Mouse (Mus musculus) C2C12 (cell line): ENCODE data around the gene Aco1. TPM values are rescaled to one million over a fixed set of nuclear protein-coding genes. Genes with fewer than 3 reads are reported as not detected.

ENCODE experiments used
- H3K27me3 ChIP-seq: one replicate; pipeline ENCODE4 v1.6.1; 2011; ENCODE audit not compliant: control insufficient read depth, insufficient read depth, insufficient read length
- H3K36me3 ChIP-seq: one replicate; pipeline ENCODE4 v1.6.1; 2011; ENCODE audit not compliant: control insufficient read depth, insufficient read depth
- H3K4me3 ChIP-seq: one replicate; pipeline ENCODE4 v1.5.1; 2011; ENCODE audit warnings: mild to moderate bottlenecking, control low read depth; ENCODE audit not compliant: poor library complexity, insufficient read depth, severe bottlenecking
- H3K79me2 ChIP-seq: one replicate; pipeline ENCODE4 v1.6.1; 2011; ENCODE audit not compliant: control insufficient read depth, insufficient read depth
- H3K79me3 ChIP-seq: one replicate; pipeline ENCODE4 v1.6.1; 2011; ENCODE audit warnings: low read depth, control low read depth
- H3ac ChIP-seq: one replicate; pipeline ENCODE3; 2011; ENCODE audit warnings: low read depth; ENCODE audit not compliant: control insufficient read depth, insufficient read length
- CEBPB ChIP-seq: IDR thresholded peaks from one replicate; pipeline ENCODE4 v1.6.1; 2011; ENCODE audit warnings: low read depth, mild to moderate bottlenecking, control low read depth, moderate library complexity
- CTCF ChIP-seq: IDR thresholded peaks from one replicate; pipeline ENCODE4 v1.5.1; 2011; ENCODE audit not compliant: control insufficient read depth, insufficient read depth, insufficient read length
- FOSL1 ChIP-seq: IDR thresholded peaks from one replicate; pipeline ENCODE4 v1.8.0; 2011; ENCODE audit warnings: mild to moderate bottlenecking, low read length; ENCODE audit not compliant: poor library complexity, insufficient read depth, severe bottlenecking
- MAX ChIP-seq: IDR thresholded peaks from one replicate; pipeline ENCODE4 v1.6.1; 2011; ENCODE audit warnings: mild to moderate bottlenecking, control low read depth
- MYOD1 ChIP-seq: IDR thresholded peaks from one replicate; pipeline ENCODE4 v1.6.1; 2011; ENCODE audit warnings: low read depth; ENCODE audit not compliant: control insufficient read depth, insufficient read length
- MYOG ChIP-seq: IDR thresholded peaks from one replicate; pipeline ENCODE4 v1.6.1; 2011; ENCODE audit not compliant: control insufficient read depth, insufficient read length; ENCODE audit errors: extremely low read depth
- USF1 ChIP-seq: IDR thresholded peaks from one replicate; pipeline ENCODE4 v1.6.1; 2011; ENCODE audit warnings: low read depth, mild to moderate bottlenecking, control low read depth, moderate library complexity
- polyA plus RNA-seq: library from polyadenylated mRNA; unstranded; fragments of >200 nt; fragmentation: generic; extraction: Trizol; gene quantifications from one replicate; pipeline ENCODE4 v1.2.1, GENCODE M21; 2012; ENCODE audit warnings: missing spikeins

Aco1 gene
- polyA plus RNA-seq, 1 experiment = 32.6 TPM

DNA sequence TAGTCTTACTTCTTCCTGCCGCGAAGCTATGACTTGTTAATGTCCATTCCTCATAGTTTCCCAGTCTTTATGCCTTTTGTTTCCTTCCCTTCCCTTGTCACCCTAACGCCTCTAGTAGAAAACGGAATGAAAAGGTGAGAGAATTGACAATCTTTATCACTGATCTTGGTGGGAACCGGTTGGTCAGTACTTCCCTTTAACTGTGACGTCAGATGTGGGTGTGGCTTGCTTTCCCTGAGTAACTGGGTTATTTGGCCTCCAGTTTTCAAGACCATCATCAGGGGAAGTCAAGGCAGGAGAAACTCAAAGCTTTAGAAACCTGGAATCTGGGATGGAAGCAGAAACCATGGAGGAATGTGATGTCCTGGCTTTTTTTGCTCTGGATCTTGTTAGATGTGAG is 99.0 kb downstream of the Aco1 start:
- TF ChIP-seq FOSL1 = no peak
- TF ChIP-seq CTCF = no peak
- TF ChIP-seq MAX = no peak
- TF ChIP-seq USF1 = no peak
- TF ChIP-seq CEBPB = no peak
- TF ChIP-seq MYOD1 = no peak
- no peak for TF ChIP-seq MYOG
- H3K36me3 ChIP-seq = no peaks in the 10 kb centered on the region
- H3K4me3 ChIP-seq = no peak overlapping the region
- H3K27me3 ChIP-seq = no peaks in the 10 kb centered on the region
- no peak overlapping the region for H3ac ChIP-seq
- H3K79me3 ChIP-seq = no peaks in the 10 kb centered on the region
- no peaks in the 10 kb centered on the region for H3K79me2 ChIP-seq

DNA sequence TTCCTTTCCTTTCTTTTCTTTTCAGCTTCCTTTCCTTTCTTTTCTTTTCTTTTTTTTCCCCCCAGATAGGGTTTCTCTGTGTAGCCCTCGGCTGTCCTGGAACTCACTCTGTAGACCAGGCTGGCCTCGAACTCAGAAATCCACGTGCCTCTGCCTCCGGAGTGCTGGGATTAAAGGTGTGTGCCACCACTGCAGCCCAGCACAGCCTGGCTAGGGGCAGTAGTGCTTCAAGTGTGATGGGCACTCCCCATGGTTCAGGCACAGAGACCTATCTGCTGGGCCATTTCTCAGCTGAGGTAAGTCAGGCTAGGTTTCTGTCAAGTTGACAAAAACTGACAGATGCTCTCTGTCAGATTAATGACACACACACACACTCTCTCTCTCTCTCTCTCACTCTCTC is 100.1 kb downstream of the Aco1 start:
- Histone ChIP-seq H3K79me3 (no peaks in the 10 kb centered on the region), H3K79me2 (no peaks in the 10 kb centered on the region), H3K27me3 (no peaks in the 10 kb centered on the region), H3K36me3 (no peaks in the 10 kb centered on the region), H3K4me3 (no peak overlapping the region), H3ac (no peak overlapping the region)
- TF ChIP-seq USF1 (no peak), FOSL1 (no peak), CTCF (no peak), MYOG (no peak), MAX (no peak), MYOD1 (no peak), CEBPB (no peak)

DNA sequence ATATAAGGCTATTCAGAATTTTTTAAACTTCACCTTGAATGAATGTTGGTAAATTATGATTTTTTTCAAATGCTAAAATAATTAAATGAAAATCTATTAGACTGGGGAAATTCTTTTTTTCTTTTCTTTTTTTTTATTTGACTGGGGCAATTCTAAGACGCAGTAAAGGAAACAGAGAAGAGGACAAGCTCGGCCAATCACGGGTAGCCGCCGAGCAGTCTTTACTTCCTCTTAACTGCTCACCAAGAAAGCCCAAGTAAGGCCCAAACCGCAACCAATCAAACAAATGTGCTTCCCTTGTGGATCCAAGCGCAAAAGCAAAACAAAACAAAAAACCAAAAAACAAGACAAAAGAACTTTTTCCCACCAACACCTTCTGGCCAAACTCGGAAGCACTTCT is 101.2 kb downstream of the Aco1 start:
- Histone ChIP-seq H3K36me3 (no peaks in the 10 kb centered on the region), H3K27me3 (no peaks in the 10 kb centered on the region)
- no peak for TF ChIP-seq CEBPB
- TF ChIP-seq MYOD1 = no peak
- no peak for TF ChIP-seq MAX
- TF ChIP-seq USF1 = no peak
- TF ChIP-seq MYOG = no peak
- no peak for TF ChIP-seq FOSL1
- no peak for TF ChIP-seq CTCF

More for the DNA sequence above, 101.2 kb downstream of the Aco1 start:
- Histone ChIP-seq H3ac (no peak overlapping the region), H3K79me3 (no peaks in the 10 kb centered on the region), H3K79me2 (no peaks in the 10 kb centered on the region), H3K4me3 (no peak overlapping the region)

Other genes with a start within 250 kb of the Aco1 start
- 1.4 TPM for gene Ddx58, start 96.7 kb downstream of the Aco1 start, polyA plus RNA-seq
- gene Smim27, start 126.5 kb downstream of the Aco1 start, polyA plus RNA-seq = 5.2 TPM
- 13.2 TPM for gene Topors, start 126.8 kb downstream of the Aco1 start, polyA plus RNA-seq
- 273 TPM for gene Ndufb6, start 136.3 kb downstream of the Aco1 start, polyA plus RNA-seq